Mouse (Mus musculus) heart, postnatal 0 days (tissue): Measurements from ENCODE around the gene Gm5741.

Source experiments
- CTCF ChIP-seq: IDR thresholded peaks from 2 replicates; pipeline ENCODE4 v1.5.1; 2016; ENCODE audit warnings: antibody characterized with exemption, control low read depth, low read depth
- EP300 ChIP-seq: IDR thresholded peaks from 2 replicates; pipeline ENCODE4 v1.6.1; 2016; ENCODE audit warnings: antibody characterized with exemption, low read depth

DNA sequence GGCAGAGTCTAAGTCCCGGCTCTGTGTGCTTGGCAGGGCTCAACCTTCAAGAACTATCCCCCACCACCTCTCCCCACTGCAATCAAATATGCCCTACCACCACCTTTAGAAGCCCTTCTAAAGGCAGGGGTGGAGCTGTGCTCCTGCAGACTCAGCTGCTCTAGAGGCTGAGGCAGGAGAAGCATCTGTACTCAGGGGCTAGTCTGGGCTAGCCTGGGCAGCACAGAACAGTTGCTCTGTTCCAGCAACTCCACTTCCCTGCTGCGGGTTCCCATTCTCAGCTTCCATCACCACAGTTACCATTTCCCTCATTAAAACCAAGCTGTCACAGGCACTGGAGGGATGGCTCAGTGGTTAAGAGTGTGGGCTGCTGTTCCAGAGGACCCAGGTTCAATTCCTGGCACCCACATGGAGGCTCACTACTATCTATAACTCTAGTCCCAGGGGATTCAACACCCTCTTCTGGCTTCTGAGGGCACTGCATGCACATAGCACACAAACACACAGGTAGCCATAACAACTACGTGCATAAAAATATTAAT lies 46.2 kb downstream of the Gm5741 start:
- TF ChIP-seq CTCF (no peak), EP300 (no peak)
